Mouse (Mus musculus): ENCODE results near the gene Trim24. TPM values are rescaled to one million over a fixed set of nuclear protein-coding genes. Genes with fewer than 3 reads are reported as not detected.

Trim24 gene
- polyA plus RNA-seq, 1 experiment from 2014 or later: 18.9 TPM

DNA sequence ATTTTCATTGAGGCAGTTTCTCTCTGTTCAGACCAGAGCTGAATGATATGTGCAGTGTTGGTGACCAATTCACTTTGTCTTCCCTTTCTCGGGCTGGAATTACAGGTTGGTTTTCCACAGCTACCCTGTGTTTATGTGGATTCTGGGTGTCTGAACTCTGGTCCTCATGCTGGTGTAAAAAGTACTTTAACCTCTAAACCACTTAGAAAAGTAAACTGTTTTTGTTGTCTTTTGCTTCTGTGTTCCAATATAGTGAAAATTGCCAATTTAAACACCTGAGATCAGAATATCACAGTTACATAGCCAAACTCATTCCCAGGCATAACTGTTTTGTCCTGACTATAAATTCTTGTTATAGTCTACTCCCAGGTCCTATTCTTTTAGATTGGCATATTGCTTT is 56.1 kb downstream of the Trim24 start:
- ATAC-seq (replicated peaks; ENCODE audit: insufficient number of reproducible peaks, low FRiP score, low TSS enrichment): no peak
- Histone ChIP-seq H3K9ac (ENCODE audit: low read depth, low read length) (no peak overlapping the region), H3K27ac (ENCODE audit: low read depth, low read length) (no peak overlapping the region), H3K4me3 (ENCODE audit: low read depth, low read length) (no peak overlapping the region), H3K36me3 (ENCODE audit: control insufficient read depth, insufficient read depth, low read length) (peaks cover 21% of the 10 kb centered on the region), H3K4me1 (ENCODE audit: control insufficient read depth, insufficient read depth, low read length) (no peaks in the 10 kb centered on the region), H3K4me2 (no peak overlapping the region), H3K27me3 (ENCODE audit: control insufficient read depth, insufficient read depth, low read length) (no peaks in the 10 kb centered on the region), H3K9me3 (replicated peaks; ENCODE audit: control insufficient read depth, low read length) (no peaks in the 10 kb centered on the region)
- 93% methylated on average over 1 of the region's 1 CpGs for WGBS (ENCODE audit: insufficient replicate concordance)

DNA sequence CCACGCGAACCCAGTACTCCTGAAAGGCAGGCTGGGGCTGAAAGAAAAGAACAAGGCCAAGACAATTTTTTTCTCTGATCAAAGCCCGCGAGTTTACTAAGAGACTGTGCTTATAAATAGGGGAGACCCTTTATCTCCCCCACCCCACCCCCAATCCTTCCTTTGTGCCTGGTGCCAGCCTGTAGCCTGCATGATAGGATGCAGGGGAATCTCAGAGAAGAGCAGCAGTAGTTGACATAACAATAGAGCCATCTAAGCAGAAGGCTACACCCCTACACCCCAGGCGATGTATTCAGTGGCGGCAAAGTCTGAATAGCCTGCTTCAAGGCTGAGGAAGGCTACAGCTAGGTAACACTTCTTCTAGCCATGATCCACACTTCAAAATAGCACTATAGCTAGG is 65.9 kb downstream of the Trim24 start:
- 0 out of 2 replicates have a peak, but pooled peaks cover 5% of the 10 kb centered on the region for H3K4me1 ChIP-seq (ENCODE audit: control insufficient read depth, insufficient read depth, low read length)
- H3K27ac ChIP-seq (ENCODE audit: low read depth, low read length): no peak overlapping the region
- H3K27me3 ChIP-seq (ENCODE audit: control insufficient read depth, insufficient read depth, low read length): no peaks in the 10 kb centered on the region
- no peak overlapping the region for H3K9ac ChIP-seq (ENCODE audit: low read depth, low read length)
- no peak overlapping the region for H3K4me2 ChIP-seq
- no peak overlapping the region for H3K4me3 ChIP-seq (ENCODE audit: low read depth, low read length)
- 57% methylated on average over 6 of the region's 6 CpGs for WGBS (ENCODE audit: insufficient replicate concordance)
- H3K9me3 ChIP-seq (replicated peaks; ENCODE audit: control insufficient read depth, low read length): no peaks in the 10 kb centered on the region
- H3K36me3 ChIP-seq (ENCODE audit: control insufficient read depth, insufficient read depth, low read length): peaks cover 2% of the 10 kb centered on the region
- no peak for ATAC-seq (replicated peaks; ENCODE audit: insufficient number of reproducible peaks, low FRiP score, low TSS enrichment)

GRCm38 (mm10) chr6:37951306-37951705 is 80.7 kb downstream of the Trim24 start:
- Histone ChIP-seq H3K9me3 (replicated peaks; ENCODE audit: control insufficient read depth, low read length) (no peaks in the 10 kb centered on the region), H3K27ac (ENCODE audit: low read depth, low read length) (no peak overlapping the region), H3K4me2 (no peak overlapping the region), H3K4me1 (ENCODE audit: control insufficient read depth, insufficient read depth, low read length) (no peaks in the 10 kb centered on the region; the same call in 1 of the 2 replicates), H3K27me3 (ENCODE audit: control insufficient read depth, insufficient read depth, low read length) (no peaks in the 10 kb centered on the region), H3K4me3 (ENCODE audit: low read depth, low read length) (no peak overlapping the region), H3K36me3 (ENCODE audit: control insufficient read depth, insufficient read depth, low read length) (peaks cover 17% of the 10 kb centered on the region), H3K9ac (ENCODE audit: low read depth, low read length) (no peak overlapping the region)
- no peak for ATAC-seq (replicated peaks; ENCODE audit: insufficient number of reproducible peaks, low FRiP score, low TSS enrichment)
- WGBS (ENCODE audit: insufficient replicate concordance): 84% methylated on average over 6 of the region's 6 CpGs

- Histone ChIP-seq H3K9me3 (replicated peaks; ENCODE audit: control insufficient read depth, low read length) (no peaks in the 10 kb centered on the region), H3K36me3 (ENCODE audit: control insufficient read depth, insufficient read depth, low read length) (peaks cover 13% of the 10 kb centered on the region; the same call in 1 of the 2 replicates), H3K4me2 (no peak overlapping the region), H3K4me3 (ENCODE audit: low read depth, low read length) (no peak overlapping the region), H3K4me1 (ENCODE audit: control insufficient read depth, insufficient read depth, low read length) (no peaks in the 10 kb centered on the region), H3K27me3 (ENCODE audit: control insufficient read depth, insufficient read depth, low read length) (no peaks in the 10 kb centered on the region), H3K9ac (ENCODE audit: low read depth, low read length) (no peak overlapping the region), H3K27ac (ENCODE audit: low read depth, low read length) (no peak overlapping the region)
- WGBS (ENCODE audit: insufficient replicate concordance): 92% methylated on average over 4 of the region's 4 CpGs
- no peak for ATAC-seq (replicated peaks; ENCODE audit: insufficient number of reproducible peaks, low FRiP score, low TSS enrichment)
Measured at GRCm38 (mm10) chr6:37967386-37967785, 96.8 kb downstream of the Trim24 start.

GRCm38 (mm10) chr6:38007459-38007858 is 136.8 kb downstream of the Trim24 start:
- Histone ChIP-seq H3K9ac (ENCODE audit: low read depth, low read length) (no peak overlapping the region), H3K9me3 (replicated peaks; ENCODE audit: control insufficient read depth, low read length) (no peaks in the 10 kb centered on the region), H3K4me2 (no peak overlapping the region), H3K27me3 (ENCODE audit: control insufficient read depth, insufficient read depth, low read length) (no peaks in the 10 kb centered on the region), H3K36me3 (ENCODE audit: control insufficient read depth, insufficient read depth, low read length) (no peaks in the 10 kb centered on the region), H3K4me1 (ENCODE audit: control insufficient read depth, insufficient read depth, low read length) (no peaks in the 10 kb centered on the region), H3K27ac (ENCODE audit: low read depth, low read length) (no peak overlapping the region), H3K4me3 (ENCODE audit: low read depth, low read length) (no peak overlapping the region)
- no peak for ATAC-seq (replicated peaks; ENCODE audit: insufficient number of reproducible peaks, low FRiP score, low TSS enrichment)
- WGBS (ENCODE audit: insufficient replicate concordance): 8% methylated on average over 6 of the region's 6 CpGs

DNA sequence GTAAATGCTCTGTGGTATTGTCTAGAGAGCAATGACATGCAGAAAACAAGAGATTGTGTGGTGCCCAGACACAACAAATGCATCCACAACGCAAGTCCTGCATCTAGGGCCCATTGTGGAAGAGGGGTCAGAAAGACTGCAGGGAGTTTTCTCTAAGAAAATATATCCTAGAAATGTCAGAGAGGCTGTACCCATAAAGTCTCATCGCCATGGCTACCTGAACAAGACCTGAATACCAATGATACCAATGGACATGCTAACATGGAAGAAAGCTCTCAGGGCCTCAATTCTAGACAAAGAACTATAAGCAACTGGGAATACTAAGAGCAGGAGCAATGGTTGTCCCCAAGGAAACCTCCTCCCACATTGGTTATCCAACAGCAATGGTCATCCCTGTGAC is 142.2 kb downstream of the Trim24 start:
- H3K27ac ChIP-seq (ENCODE audit: low read depth, low read length): no peak overlapping the region
- no peak overlapping the region for H3K4me3 ChIP-seq (ENCODE audit: low read depth, low read length)
- H3K27me3 ChIP-seq (ENCODE audit: control insufficient read depth, insufficient read depth, low read length): no peaks in the 10 kb centered on the region
- no peaks in the 10 kb centered on the region for H3K4me1 ChIP-seq (ENCODE audit: control insufficient read depth, insufficient read depth, low read length)
- no peak for ATAC-seq (replicated peaks; ENCODE audit: insufficient number of reproducible peaks, low FRiP score, low TSS enrichment)
- WGBS (ENCODE audit: insufficient replicate concordance): 92% methylated on average over 2 of the region's 2 CpGs
- H3K4me2 ChIP-seq: no peak overlapping the region
- no peaks in the 10 kb centered on the region for H3K9me3 ChIP-seq (replicated peaks; ENCODE audit: control insufficient read depth, low read length)
- H3K36me3 ChIP-seq (ENCODE audit: control insufficient read depth, insufficient read depth, low read length): no peaks in the 10 kb centered on the region
- H3K9ac ChIP-seq (ENCODE audit: low read depth, low read length): no peak overlapping the region

Other genes starting within 250 kb of the Trim24 start
- 0.15 and 0.30 TPM in 2 replicates for gene Svopl, start 176.2 kb downstream of the Trim24 start, polyA plus RNA-seq (2014; fragmentation: Nextera tagmentation; extraction: Ambion mirVana)
- not detected in 2 replicates for gene Tmem213, start 238.4 kb downstream of the Trim24 start, polyA plus RNA-seq (2014; fragmentation: Nextera tagmentation; extraction: Ambion mirVana)